Mouse (Mus musculus) cortical plate, adult 2 months (tissue): Measurements from ENCODE around the gene Tor1aip2.

ENCODE experiments used
- CTCF ChIP-seq: fragments of 200-500 bp; IDR thresholded peaks from 2 replicates; pipeline ENCODE4 v1.5.1; 2011; ENCODE audit warnings: mild to moderate bottlenecking, control low read depth, low read length; ENCODE audit not compliant: insufficient read depth; ENCODE audit errors: extremely low read depth
- POLR2A ChIP-seq: fragments of 200-500 bp; IDR thresholded peaks from 2 replicates; pipeline ENCODE4 v1.6.1; 2011; ENCODE audit warnings: mild to moderate bottlenecking, low read length, control low read depth; ENCODE audit not compliant: insufficient read depth; ENCODE audit errors: extremely low read depth

- no peak for TF ChIP-seq CTCF
- TF ChIP-seq POLR2A = no peak
Measured at GRCm38 (mm10) chr1:156111728-156112127, 76.5 kb downstream of the Tor1aip2 start.
